Mouse (Mus musculus) frontal cortex, adult 2 months (tissue): ENCODE data around the gene Cdipt. TPM values are rescaled to one million over a fixed set of nuclear protein-coding genes. Genes with fewer than 3 reads are reported as not detected.

Source experiments
- DNase-seq, 2 experiments: peaks; one replicate each; pipeline ENCODE4 v3.0.0; 2022; ENCODE audit warnings: low spot score in 1 of 2; ENCODE audit errors: extremely low spot score in 1 of 2
- polyA plus RNA-seq: library from polyadenylated mRNA; depleted of rRNA; stranded (reverse); fragments of >200 nt; gene quantifications from 2 replicates; pipeline ENCODE4 v1.2.3, GENCODE M21; 2012; rRNA removed

Gene Cdipt
- polyA plus RNA-seq, 1 experiment: 224 TPM

DNA sequence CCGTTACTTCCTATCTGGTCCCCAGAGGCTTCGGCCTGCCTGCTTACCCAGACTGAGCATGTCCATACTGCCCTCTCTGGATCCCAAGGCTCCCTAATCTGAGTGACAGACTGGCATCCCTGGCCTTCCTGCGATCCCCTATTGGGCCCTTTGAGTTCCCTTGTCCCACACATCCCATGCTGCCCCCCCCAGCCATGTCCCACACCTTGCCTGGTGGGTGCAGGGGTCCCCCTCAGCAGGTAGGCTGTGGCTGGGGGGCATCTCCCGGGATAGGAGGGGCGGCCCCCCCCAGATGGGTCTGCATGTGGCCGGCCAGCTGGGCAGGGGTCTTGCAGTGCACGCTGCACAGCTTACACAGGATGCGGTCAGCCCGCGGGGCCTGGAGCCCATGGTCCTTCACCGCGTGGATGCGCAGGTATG, 47.6 kb downstream of the Cdipt start:
- no peak for DNase-seq

GRCm38 (mm10) chr7:127023896-127024690, 48.4 kb downstream of the Cdipt start:
- no peak for DNase-seq

DNA sequence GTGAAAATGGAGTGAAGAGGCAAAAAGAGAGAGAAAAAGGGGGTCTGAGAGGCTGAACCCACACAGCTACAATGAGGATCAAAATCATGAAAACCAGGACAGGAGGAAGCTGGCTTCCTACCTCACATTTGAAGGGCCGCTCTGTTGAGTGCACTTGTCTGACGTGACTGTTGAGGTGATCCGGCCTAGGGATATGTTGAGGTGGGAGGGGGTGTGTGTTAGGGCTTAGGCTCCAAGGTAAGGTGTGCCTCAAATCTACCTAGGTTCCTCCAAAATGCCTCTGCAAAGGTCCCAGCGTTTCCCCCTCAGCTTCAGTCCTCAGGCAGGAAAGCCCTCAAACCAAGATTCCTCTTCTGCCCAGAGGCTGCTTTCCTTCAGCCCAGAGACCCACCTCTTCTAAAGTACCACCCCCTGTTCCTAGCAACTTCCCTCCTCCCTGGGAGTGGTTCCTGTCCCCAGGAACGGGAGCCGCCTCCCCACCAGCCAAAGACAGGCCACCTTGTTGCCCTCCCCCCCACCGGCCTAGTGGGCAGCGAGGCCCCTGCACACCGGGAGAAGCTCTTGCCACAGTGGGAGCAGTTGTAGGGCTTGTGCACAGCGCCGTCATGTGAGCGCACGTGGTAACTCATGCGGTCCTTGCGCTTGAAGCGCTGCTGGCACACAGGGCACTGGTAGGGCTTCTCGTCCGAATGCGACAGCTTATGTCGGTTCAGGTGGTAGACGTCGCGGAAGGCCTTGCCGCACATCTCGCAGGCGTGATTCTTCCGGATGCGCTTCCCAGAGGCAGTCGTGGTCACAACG, 49.2 kb downstream of the Cdipt start:
- peak; percentile 81 for DNase-seq

DNA sequence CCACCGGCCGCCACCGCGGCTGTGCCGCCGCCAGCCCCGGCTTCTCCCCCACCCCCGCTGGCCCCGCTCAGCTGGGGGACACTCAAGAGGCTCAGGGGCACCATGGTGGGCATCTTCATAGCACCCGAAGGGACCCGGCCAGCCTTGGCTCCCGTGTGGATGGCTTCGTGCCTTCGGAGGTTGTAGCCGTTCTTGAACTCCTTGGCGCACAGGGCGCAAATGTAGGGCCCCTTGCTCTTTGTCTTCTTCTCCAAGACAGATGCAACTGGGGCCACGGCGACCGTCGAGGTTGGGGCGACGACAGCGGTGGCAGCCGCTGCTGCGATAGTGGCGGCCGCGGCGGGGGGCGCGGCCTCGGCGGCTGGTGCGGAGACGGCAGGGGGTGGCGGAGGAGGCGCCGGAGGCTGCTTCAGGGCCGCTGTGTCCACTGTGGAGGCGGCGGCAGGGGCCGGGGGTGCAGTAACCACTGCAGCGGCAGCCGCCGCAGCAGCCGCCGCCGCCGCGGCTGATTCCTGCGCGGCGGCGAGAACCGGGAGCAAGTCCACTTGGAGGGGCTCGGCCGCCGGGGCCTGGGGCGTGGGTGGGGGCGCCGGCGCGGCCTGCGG, 49.9 kb downstream of the Cdipt start:
- no peak for DNase-seq

DNA sequence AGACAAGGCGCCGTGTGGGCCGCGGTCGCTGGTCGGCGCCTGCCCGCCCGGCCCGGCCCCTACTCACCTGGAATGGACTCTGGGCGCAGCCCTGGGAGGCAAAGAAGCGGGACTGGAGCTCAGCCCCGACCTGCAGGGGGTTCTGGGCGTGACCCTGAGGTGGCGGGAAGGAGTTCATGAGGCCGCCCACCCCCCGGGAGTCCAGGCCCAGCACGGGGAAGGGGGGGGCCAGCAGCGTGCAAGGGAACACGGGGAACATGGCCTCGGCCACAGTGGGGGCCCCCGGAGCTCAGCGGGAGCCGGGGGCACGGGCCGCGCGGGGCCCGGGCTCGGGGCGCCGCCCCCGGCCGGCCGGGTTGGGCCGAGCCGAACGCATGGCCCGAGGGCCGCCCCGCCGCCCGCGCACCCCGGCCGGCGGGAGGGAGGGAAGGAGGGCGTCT, 50.5 kb downstream of the Cdipt start:
- DNase-seq: no peak

- no peak for DNase-seq
These were observed 50.9 kb downstream of the Cdipt start for GRCm38 (mm10) chr7:127026616-127026983.

DNA sequence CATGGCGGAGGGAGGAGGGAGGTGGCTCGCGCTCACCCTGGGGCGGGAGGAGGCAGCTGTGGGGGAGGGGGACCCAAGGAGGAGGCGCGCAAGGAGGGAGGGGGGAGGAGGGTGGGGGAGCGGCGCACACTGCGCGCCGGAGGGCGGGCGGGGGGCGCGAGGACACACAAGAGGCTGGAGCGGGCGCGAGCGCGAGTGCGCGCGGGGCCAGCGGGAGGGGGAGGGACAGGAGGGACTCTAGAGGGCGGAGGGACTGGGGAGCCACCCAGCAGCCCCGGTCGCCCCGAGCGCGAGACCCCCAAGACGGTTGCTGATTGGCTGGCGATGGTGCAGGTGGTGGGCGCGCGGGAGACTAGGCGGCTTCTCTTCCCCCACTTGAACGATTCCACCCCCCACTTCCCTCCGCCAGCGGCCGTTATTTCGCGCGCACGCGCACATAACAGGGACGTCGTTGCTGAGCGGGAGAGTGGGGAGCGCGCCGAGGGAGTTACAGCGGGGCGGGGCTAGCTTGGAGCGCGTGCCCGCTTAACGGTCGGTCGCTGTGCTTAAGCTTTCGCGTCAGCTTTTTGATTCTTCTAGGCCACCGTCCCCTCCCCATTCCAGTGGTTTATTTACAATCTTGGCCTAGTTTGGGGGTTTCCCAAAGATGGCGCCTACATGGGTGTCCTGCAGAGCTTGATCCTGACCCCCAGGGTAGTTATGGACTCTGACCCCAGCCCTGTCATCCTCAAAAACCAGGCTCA, 51.4 kb downstream of the Cdipt start, which contains the start of gene Maz:
TSS of gene Maz (minus strand) at position 54 of the 743 bp plus-strand sequence.
- peak; percentile 98 to 100 for DNase-seq

- no peak for DNase-seq
These were observed 52.2 kb downstream of the Cdipt start for GRCm38 (mm10) chr7:127027885-127028284.

Other genes starting within 250 kb of the Cdipt start
- gene Mapk3, start 216.3 kb upstream of the Cdipt start, polyA plus RNA-seq: 305 and 314 TPM in 2 replicates
- 4.4 and 6.4 TPM in 2 replicates for gene Gdpd3, start 209.6 kb upstream of the Cdipt start, polyA plus RNA-seq
- gene Ypel3, start 199.0 kb upstream of the Cdipt start, polyA plus RNA-seq: 439 and 535 TPM in 2 replicates
- gene Tbx6, start 194.4 kb upstream of the Cdipt start, polyA plus RNA-seq: 1.4 and 1.9 TPM in 2 replicates
- 84.5 and 85.1 TPM in 2 replicates for gene Ppp4c, start 183.4 kb upstream of the Cdipt start, polyA plus RNA-seq
- 130 and 142 TPM in 2 replicates for gene Fam57b, start 178.2 kb upstream of the Cdipt start, polyA plus RNA-seq
- gene 4930451I11Rik, start 144.3 kb upstream of the Cdipt start, polyA plus RNA-seq: 0.53 TPM in 1 of 2 replicates, not detected in the other
- gene Doc2a, start 128.5 kb upstream of the Cdipt start, polyA plus RNA-seq: 35.1 and 44.5 TPM in 2 replicates
- gene Hirip3, start 113.9 kb upstream of the Cdipt start, polyA plus RNA-seq: 89.0 and 92.5 TPM in 2 replicates
- 56.0 and 58.8 TPM in 2 replicates for gene Ino80e, start 113.5 kb upstream of the Cdipt start, polyA plus RNA-seq
- 105 and 110 TPM in 2 replicates for gene Taok2, start 91.2 kb upstream of the Cdipt start, polyA plus RNA-seq
- gene Tmem219, start 53.0 kb upstream of the Cdipt start, polyA plus RNA-seq: 27.7 and 30.9 TPM in 2 replicates
- gene Kctd13, start 47.0 kb upstream of the Cdipt start, polyA plus RNA-seq: 163 and 171 TPM in 2 replicates
- gene Asphd1, start 26.3 kb upstream of the Cdipt start, polyA plus RNA-seq: 46.4 and 54.9 TPM in 2 replicates
- gene Sez6l2, start 25.4 kb upstream of the Cdipt start, polyA plus RNA-seq: 175 and 194 TPM in 2 replicates
- gene Cdiptos, start 184 bp downstream of the Cdipt start, polyA plus RNA-seq: 0.80 and 1.0 TPM in 2 replicates
- gene Mvp, start 38.7 kb downstream of the Cdipt start, polyA plus RNA-seq: 8.3 and 8.8 TPM in 2 replicates
- 1.7 and 2.4 TPM in 2 replicates for gene Pagr1b, start 40.6 kb downstream of the Cdipt start, polyA plus RNA-seq
- gene Pagr1a, start 41.4 kb downstream of the Cdipt start, polyA plus RNA-seq: 30.0 and 42.3 TPM in 2 replicates
- 95.5 and 113 TPM in 2 replicates for gene Gm42742, start 45.2 kb downstream of the Cdipt start, polyA plus RNA-seq
- gene Prrt2, start 45.3 kb downstream of the Cdipt start, polyA plus RNA-seq: 227 and 259 TPM in 2 replicates
- gene Maz, start 51.1 kb downstream of the Cdipt start, polyA plus RNA-seq: 165 and 186 TPM in 2 replicates
- gene Kif22, start 66.6 kb downstream of the Cdipt start, polyA plus RNA-seq: 6.0 and 7.4 TPM in 2 replicates
- gene Zg16, start 111.4 kb downstream of the Cdipt start, polyA plus RNA-seq: 0.16 and 0.23 TPM in 2 replicates
- gene AI467606, start 115.4 kb downstream of the Cdipt start, polyA plus RNA-seq: 2.3 and 2.9 TPM in 2 replicates
- 0.86 TPM in 2 replicates for gene Qprt, start 146.3 kb downstream of the Cdipt start, polyA plus RNA-seq
- 0.15 and 0.16 TPM in 2 replicates for gene Spn, start 161.9 kb downstream of the Cdipt start, polyA plus RNA-seq
- 97.1 and 102 TPM in 2 replicates for gene Cd2bp2, start 220.1 kb downstream of the Cdipt start, polyA plus RNA-seq
- gene Tbc1d10b, start 232.6 kb downstream of the Cdipt start, polyA plus RNA-seq: 60.3 and 77.8 TPM in 2 replicates
- gene Mylpf, start 233.0 kb downstream of the Cdipt start, polyA plus RNA-seq: 1.6 and 3.0 TPM in 2 replicates